29 mouse cellular contexts compared by ENCODE assay signal in the genomic region with DNA sequence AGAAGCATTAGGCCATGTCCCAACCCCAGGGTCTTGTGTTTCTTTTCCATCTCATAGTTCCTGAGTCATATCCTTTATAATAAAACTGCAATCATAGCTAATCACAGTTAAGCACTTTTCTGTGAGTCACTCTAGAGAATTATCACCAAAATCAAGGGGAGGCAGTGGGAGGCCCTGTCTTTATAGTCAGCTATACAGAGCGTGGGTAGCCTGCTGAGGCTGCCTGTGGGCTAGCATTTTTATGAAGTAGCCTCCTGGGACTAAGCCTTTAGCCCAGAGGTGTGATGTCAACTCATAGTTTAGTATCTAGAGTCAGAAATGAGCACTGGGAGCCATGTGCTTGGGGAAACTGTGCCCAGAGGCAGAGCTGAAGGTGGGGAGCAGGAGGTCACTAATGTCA.
"Had no signal": no experiment of that assay in that cellular context is flagged by ENCODE, and none has a peak within 500 bp of the region (broad histone marks: within the 10 kb centered on the region; RNA-seq: fewer than 3 reads in every experiment).

No protein-coding gene starts in this region.

- H3K36me3 ChIP-seq: limb, embryonic 10.5 days; limb, embryonic 12.5 days; limb, embryonic 13.5 days; limb, embryonic 15.5 days; liver, embryonic 12.5 days; liver, embryonic 13.5 days; liver, embryonic 15.5 days; lung, embryonic 15.5 days; midbrain, embryonic 12.5 days; midbrain, embryonic 13.5 days; midbrain, embryonic 15.5 days; neural tube, embryonic 12.5 days had no signal

- H3K27ac ChIP-seq: limb, embryonic 10.5 days; limb, embryonic 12.5 days; limb, embryonic 13.5 days; limb, embryonic 15.5 days; liver, embryonic 12.5 days; liver, embryonic 13.5 days; liver, embryonic 14.5 days; liver, embryonic 15.5 days; lung, embryonic 15.5 days; macrophage; midbrain, embryonic 12.5 days; midbrain, embryonic 13.5 days; midbrain, embryonic 15.5 days; neural tube, embryonic 12.5 days had no signal

- DNase-seq: left cerebral cortex, postnatal 4 days; liver; liver, embryonic 13.5 days; liver, postnatal 0 days; lung, adult 18-20 months; lung, adult 2 months; lung, embryonic 14.5 days; lung, postnatal 10 days; lung, postnatal 14 days; lung, postnatal 36 days; lung, postnatal 4 days; midbrain, embryonic 14.5 days had no signal

- H3K27me3 ChIP-seq: limb, embryonic 15.5 days; liver, embryonic 12.5 days; liver, embryonic 13.5 days; liver, embryonic 15.5 days; lung, embryonic 15.5 days; midbrain, embryonic 12.5 days; midbrain, embryonic 13.5 days; midbrain, embryonic 15.5 days; neural tube, embryonic 12.5 days had no signal

- H3K9me3 ChIP-seq: limb, embryonic 10.5 days; limb, embryonic 12.5 days; limb, embryonic 13.5 days; limb, embryonic 15.5 days; liver, embryonic 12.5 days; liver, embryonic 13.5 days; liver, embryonic 15.5 days; lung, embryonic 15.5 days; megakaryocyte, embryonic 14.5 days; midbrain, embryonic 12.5 days; midbrain, embryonic 13.5 days; midbrain, embryonic 15.5 days; neural tube, embryonic 12.5 days had no signal

- ATAC-seq: liver, embryonic 12.5 days; liver, postnatal 0 days; lung, postnatal 0 days; midbrain, embryonic 13.5 days; midbrain, embryonic 15.5 days; midbrain, embryonic 16.5 days had no signal

- H3K4me1 ChIP-seq: limb, embryonic 15.5 days; liver, embryonic 12.5 days; liver, embryonic 13.5 days; liver, embryonic 15.5 days; lung, embryonic 15.5 days; megakaryocyte, embryonic 14.5 days; midbrain, embryonic 12.5 days had no signal

- H3K4me3 ChIP-seq: limb, embryonic 10.5 days; limb, embryonic 12.5 days; limb, embryonic 13.5 days; limb, embryonic 15.5 days; liver, embryonic 12.5 days; liver, embryonic 13.5 days; liver, embryonic 15.5 days; lung, embryonic 15.5 days; megakaryocyte, embryonic 14.5 days; midbrain, embryonic 12.5 days; midbrain, embryonic 13.5 days; midbrain, embryonic 15.5 days; myocyte; neural tube, embryonic 12.5 days had no signal
